Mouse (Mus musculus) embryo, embryonic 10 days (tissue): ENCODE data around the gene Gm49510.

Source experiments
- DNase-seq: peaks from one replicate; pipeline ENCODE4 v3.0.0-alpha.2; 2015; ENCODE audit warnings: low spot score

Gene Gm49510

DNA sequence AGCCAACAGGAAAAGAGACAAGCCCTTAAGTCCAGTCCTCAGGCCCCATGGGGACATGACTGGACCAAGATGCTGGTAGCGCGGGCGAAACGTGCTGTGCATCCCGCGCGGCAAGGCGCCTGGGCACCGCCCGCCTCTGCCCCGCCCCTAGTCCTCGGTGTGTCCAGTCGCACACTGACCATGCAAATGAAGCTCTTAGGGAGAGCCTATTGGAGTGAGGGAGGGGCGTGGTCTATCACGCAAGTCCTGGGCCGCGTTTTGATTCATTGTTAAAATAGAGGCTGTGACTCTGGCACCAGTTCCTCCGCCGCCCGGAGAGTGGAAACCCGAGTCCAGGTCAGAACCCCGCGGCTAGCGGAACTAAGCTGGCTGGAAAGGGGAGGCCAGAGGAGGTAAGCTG is 48.2 kb downstream of the Gm49510 start, which contains the start of gene Triobp:
Gene Triobp (plus strand): TSS at position 68 of the 400 bp plus-strand sequence.
- peak; percentile 98 for DNase-seq

- no peak for DNase-seq
Measured at GRCm38 (mm10) chr15:78948152-78948725, 48.8 kb downstream of the Gm49510 start.

- DNase-seq = no peak
Measured at GRCm38 (mm10) chr15:78948883-78949282, 49.4 kb downstream of the Gm49510 start.

- no peak for DNase-seq
Measured at GRCm38 (mm10) chr15:78955663-78956062, 56.2 kb downstream of the Gm49510 start.

DNA sequence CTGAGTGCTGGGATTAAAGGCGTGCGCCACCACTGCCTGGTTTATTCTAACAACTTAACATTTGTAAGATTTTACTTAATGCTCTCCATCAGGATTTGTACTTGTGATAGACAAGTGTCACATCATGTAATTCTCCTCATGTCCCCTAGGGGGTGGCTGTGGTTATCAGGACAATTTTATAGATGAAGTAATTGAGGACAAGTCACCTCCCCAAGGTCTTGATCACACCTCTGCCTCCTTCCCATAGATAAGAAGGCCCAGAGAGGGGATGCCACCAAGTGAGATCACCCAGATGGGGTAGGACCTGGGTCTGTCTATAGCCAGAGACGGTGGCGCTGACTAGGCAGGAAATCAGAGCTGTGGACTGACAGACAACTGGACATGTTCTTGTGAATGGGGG is 56.9 kb downstream of the Gm49510 start:
- DNase-seq = peak; percentile 36

- no peak for DNase-seq
Measured at GRCm38 (mm10) chr15:78957021-78957420, 57.6 kb downstream of the Gm49510 start.

DNA sequence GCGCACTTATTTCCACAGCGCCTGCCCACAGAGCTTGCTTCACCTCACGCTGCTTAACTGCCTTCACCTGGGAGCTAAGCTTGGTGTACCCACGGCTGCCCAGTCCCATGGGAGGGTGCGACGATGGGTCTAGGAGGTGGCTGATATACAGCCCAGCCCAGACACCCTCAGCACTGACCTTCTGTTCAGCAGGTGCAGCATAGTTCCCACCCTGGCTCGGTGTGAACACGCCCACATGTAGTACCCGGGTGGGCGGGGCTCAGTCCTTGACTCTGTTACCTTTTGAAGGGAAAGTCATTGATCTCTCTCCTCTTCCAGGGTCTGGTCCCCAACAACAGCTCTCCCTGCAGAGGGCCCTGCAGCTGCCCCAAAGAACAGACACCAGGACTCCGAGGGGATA is 60.1 kb downstream of the Gm49510 start:
- no peak for DNase-seq

DNA sequence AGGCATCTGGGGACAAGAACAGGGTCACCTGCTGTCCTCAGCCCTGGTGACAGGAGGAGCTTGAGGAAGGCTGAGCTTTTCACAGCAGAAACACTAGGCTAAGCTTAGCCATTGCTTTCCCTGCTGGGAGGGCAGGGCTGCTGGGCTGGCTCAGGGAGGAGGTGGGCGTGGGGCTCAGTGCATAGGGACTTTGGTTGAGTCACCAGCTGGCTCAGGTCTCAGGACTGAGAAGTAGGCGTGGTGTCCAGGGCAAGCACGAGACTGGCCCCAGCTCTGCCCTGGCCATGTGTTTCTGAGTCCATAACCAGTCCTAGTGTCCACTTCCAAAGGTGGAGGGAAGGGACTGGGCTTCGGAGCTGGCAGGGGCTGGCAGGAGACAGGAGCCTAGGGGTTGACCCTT is 60.6 kb downstream of the Gm49510 start:
- no peak for DNase-seq

DNA sequence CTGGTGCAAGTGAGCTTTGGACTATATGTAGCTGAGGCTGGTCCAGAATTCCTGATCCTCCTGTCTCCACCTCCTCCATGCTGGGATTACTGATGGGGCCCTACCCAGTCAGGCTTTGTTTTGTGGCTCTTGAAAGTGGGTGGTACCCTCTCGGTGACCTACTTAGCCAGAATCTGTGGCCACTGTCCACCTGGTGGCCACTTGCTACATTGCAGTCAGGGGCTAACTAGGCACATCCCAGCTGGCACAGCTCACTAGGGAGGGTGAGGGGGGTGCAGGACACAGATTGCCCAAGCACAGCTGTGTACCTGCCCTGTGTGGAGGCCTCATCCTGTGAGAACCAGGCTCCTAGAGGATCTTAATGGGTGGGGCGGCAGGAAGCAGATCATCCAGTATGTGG is 63.4 kb downstream of the Gm49510 start:
- peak; percentile 86 for DNase-seq
